Mouse (Mus musculus): ENCODE results near the gene Fam81a.

GRCm38 (mm10) chr9:70082357-70083204, 59.8 kb downstream of the Fam81a start:
- TF ChIP-seq POLR2A (IDR thresholded peaks at IDR 0.05; ENCODE audit: control insufficient read depth, extremely low read depth, insufficient read depth, low read length, poor library complexity) (no peak), CTCF (IDR thresholded peaks at IDR 0.05; ENCODE audit: borderline replicate concordance, control insufficient read depth, extremely low read depth, insufficient read depth, low read length, poor library complexity) (no peak)
